7 mouse cellular contexts compared by ENCODE assay signal in genomic region chr19:46707296-46708151, GRCm38 (mm10). TPM values are rescaled to one million over a fixed set of nuclear protein-coding genes. Genes with fewer than 3 reads are reported as not detected.
DNase-seq lines count a peak whose midpoint lies in the region; ATAC-seq lines count a peak whose summit lies in the region.

As3mt (plus strand) TSS chr19:46707458.

- peak; percentile 90 for DNase-seq in adrenal gland, adult 2 months
- peak; percentile 82 for DNase-seq in gastrocnemius, postnatal 25 days
- DNase-seq in left cerebral cortex, postnatal 25 days (ENCODE audit: low spot score in 2 of 2), result peak in 1 of 2 experiments; percentile 35
- DNase-seq in right cerebral cortex, postnatal 4 days, result peak; percentile 60

- intact Hi-C loops in left cerebral cortex, postnatal 25 days (cut with DNase I), result no loop called here

- peak; percentile 36; the same call in 1 of the 2 replicates for ATAC-seq in common myeloid progenitor, adult 5-6 weeks (replicated peaks; ENCODE audit: low read depth, poor library complexity, severe bottlenecking)
- no peak for ATAC-seq in inflammation-experienced regulatory T-cells, adult 6 months
- ATAC-seq in megakaryocyte progenitor cell, adult 5-6 weeks (replicated peaks; ENCODE audit: poor library complexity), result peak; percentile 32; the same call in 1 of the 2 replicates

RNA-seq across cellular contexts. Expression of gene As3mt, which starts in this region (rescaled TPM):
- total RNA-seq in adrenal gland, adult 2 months (2021), result 10 to 100 TPM; 89.0 to 94.8 TPM
- polyA plus RNA-seq in adrenal gland, adult 2 months (2012; rRNA removed), result 11.3 and 14.3 TPM in 2 replicates
- 48.9 and 53.3 TPM in 2 replicates for total RNA-seq in common myeloid progenitor, adult 5-6 weeks (2017)
- total RNA-seq in gastrocnemius, postnatal 25 days (2021), result 10 to 100 TPM; 87.8 to 90.3 TPM
- 10 to 100 TPM in 2 of 3 experiments, 1 to 10 TPM in 1; 2.8 to 12.8 (median 12.7) TPM for polyA plus RNA-seq in inflammation-experienced regulatory T-cells, adult 6 months (2017; shearing (Covaris generic))
- 10 to 100 TPM; 22.0 to 24.4 TPM for total RNA-seq in left cerebral cortex, postnatal 25 days (2021)
- total RNA-seq in megakaryocyte progenitor cell, adult 5-6 weeks (2015), result 31.2 and 43.3 TPM in 2 replicates
- total RNA-seq in megakaryocyte progenitor cell, adult 5-6 weeks (2017), result 54.4 and 65.8 TPM in 2 replicates
